Mouse (Mus musculus): ENCODE data around the gene Adipor1.

The Adipor1 gene

DNA sequence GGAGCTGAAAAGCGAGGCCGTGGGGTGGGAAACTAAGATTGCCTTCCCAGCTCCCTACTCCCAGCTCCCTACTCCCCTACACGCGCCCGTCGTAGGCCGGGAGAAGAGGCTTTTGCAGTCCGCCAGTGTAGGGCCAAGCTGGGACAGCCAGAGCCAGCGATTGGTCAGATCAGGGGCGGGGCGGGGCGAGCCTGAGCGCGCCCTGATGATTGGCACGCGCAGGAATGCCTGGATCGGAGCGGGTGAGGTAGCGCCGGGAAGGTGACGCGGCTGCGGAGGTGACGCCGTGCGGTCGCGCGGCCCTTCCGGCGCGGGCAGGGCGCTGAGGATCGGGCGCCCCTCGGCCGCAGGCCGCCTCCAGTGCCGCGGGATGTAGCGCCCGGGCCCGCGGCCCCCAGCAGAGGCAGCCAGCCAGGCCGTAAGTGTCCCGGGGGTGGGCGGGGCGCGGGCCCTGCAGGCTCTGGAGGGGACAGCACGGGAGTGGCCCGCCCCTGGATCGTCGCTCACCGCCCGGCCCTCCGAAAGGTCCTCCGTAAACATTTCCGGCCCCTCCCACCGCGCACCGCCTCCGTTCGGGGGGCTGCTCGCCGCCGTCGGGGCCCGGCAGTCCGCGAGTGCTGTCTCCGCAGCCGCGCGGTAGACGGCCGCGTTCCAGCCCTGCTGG, at the start of gene Adipor1:
Gene Adipor1 (plus strand): TSS at position 211 of the 664 bp plus-strand sequence.
- peak; percentile 88 to 96 for DNase-seq (ENCODE audit: low spot score in 2 of 2)

DNA sequence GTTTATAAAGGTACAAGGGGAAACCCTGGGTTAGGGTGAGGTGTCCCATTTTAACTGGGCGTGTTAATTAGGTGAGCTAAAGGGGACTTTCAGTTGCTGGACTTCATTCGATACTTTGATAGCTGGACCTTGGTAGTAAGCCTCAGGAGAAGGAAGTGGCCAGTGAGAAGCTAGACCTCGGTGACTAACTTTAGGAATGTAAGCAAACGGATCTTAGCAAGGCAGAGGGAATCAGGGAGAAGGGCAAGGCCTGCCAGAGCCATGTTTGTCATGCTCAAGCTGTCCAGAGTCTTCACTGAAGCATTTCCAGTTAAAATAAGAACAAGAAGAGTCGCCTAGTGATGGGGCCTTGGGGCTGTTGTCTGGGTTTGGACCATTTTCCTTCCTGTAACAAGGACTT, 49.7 kb upstream of the Adipor1 start:
- DNase-seq (ENCODE audit: low spot score in 2 of 2), result peak in 1 of 2 experiments; percentile 31

DNA sequence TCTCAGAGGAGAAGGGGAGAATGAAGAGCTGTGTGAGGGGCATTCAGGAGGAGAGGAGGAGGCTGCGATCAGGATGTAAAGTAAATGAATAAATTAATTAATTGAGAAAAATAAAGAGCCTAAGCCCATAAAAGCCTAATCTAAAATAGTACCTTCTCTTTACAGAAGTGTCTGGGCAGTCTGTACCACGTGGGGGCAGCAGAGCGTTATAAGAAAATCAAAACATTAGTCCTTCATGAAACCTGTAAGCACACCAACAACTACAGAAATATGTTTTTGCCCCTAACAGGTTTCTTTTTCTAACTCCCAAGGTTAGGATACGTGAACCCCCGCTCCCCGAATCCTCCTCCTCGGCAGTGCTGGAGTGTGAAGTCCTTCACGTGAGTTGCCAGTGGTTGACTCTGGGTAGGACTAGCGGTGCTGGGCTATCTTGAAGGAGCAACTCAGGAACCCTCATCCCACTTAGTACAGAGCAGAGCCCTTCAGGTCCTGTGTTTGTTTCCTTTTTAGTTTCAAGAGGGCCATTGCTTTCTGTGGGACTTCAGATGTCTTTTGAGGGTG, 46.3 kb upstream of the Adipor1 start:
- DNase-seq (ENCODE audit: low spot score in 2 of 2), result peak; percentile 40 to 79

DNA sequence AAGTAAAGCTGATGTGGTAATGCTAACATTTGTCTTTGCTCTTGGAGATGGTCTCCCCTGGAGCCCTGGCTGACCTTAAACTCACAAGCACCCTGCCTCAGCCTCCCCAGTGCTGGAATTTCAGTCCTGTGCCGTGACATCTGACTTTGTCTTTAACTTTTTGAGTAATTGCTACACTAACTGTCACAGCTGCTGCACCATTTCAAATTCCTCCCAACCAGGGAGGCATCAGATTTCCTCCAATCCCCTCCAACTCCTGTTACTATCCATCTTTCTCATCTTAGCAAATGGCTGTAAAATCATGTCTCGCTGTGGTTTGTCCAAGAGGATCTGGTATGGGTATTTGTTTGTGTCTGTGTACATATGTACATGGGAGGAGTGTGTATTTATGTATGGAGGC, 41.1 kb upstream of the Adipor1 start:
- no peak for DNase-seq (ENCODE audit: low spot score in 2 of 2)

DNA sequence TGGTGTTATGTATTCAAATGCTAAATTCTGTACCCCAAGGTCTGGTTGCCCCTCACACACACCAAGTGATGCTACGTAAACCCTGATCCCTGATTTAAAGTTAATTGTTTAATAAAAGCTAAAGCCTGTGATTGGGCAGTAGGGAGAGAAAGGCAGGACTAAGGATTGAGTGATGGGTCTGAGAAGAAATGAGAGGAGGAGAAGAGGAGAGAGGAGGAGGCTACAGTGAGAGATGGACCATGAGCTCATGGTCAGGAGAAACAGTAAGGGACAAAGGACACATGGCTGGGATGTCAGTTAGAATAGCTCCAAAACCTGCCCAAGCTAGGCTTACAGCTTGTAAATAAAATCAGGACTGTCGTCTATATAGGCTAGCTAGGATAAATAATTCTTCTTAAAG, 34.1 kb upstream of the Adipor1 start:
- DNase-seq (ENCODE audit: low spot score in 2 of 2), result no peak

DNA sequence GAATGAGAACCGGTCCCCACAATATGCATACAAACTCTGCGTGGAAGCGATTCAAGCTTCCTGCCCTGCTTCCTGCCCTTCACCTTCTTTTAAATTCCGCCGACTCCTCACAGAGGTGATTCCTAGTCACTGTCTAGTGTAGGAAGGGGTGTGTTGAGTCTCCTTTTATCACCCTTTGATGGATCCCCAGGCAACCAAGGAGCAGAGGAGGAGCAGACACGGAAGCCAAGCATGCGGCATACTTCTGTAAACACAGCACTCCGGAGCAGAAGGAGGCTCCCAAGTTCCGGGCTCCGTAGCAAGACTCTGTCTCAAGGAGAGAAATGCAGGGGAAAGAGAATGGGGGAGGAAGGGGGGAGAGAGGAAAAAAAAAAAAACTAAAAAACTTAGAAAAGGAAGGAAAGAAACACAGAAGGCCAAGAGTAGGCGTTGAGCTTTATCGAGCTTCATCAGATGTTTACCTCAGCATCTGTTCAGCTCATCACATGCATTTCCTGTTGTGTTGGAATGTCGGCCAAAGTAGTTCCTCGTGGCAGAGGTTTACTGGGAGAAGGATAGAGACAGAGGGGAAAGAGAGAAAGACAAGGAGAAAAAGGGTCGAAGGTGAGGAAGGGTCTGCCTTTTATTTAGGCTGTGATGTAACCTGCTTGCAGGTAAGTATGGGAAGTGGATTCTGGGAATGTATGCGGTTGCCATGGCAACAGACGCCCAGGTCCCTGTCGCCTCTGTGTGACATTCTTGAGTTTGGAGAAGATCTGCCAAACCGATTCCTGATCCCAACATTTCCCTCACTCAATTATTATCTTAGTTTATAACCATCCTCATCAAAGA, 33.2 kb upstream of the Adipor1 start:
- no peak for DNase-seq (ENCODE audit: low spot score in 2 of 2)

DNA sequence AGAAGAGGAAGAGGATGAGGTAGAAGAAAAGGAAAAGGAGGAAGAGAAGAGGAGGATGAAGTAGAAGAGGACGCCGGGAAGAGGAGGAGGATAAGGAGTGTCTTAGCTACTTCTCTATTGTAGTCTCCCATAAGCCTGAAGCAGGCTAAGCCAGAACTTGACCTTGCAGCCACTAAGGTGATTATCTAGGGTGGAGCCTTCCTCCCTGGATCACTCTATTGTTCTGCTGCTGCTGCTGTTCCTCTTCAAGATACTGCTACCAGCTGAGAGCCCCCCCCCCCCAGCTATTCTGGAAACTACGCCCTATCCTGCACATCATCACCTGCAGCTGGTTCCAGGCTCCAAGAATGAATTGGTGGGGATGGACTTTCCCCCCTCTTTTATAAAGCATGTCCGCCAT, 30.6 kb upstream of the Adipor1 start:
- DNase-seq (ENCODE audit: low spot score in 2 of 2), result no peak

DNA sequence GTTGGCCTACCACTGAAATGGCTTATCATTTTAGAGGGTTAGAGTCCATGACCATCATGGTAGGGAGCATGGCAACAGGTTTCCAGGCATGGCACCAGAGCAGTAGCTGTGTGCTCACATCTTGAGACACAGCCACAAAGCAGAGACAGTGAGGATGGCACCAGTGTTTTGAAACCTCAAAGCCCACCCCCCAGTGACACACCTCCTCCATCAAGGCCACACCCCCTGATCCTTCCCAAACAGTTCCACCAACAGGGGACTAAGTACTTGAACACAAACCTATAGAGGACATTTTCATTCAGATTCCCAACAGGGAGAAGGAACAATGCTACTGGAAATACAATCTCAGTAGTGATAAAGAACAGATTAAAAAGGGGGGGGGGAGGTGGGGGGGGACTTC, 30.0 kb upstream of the Adipor1 start:
- no peak for DNase-seq (ENCODE audit: low spot score in 2 of 2)

DNA sequence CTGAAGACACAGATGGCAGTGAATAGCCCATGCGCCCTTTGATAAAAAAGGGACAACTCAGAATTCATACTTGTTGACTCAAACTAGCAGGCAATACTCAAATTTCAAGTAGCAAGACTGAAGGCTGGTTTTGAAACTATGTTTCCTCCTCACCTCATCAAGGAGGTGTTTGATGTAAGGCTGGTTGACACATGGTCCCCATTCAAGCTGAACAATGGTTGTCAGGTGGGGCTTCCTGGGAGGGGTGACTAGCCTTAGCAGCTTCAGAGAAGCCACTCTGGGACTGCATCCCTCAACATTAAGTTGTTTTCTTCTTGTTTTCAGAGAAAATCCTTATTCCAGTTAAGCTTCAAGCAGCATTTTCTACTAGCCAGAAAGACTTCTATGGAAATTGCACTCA, 29.5 kb upstream of the Adipor1 start, which contains the start of gene 4933406M09Rik:
Gene 4933406M09Rik (plus strand): TSS at position 275 of the 400 bp plus-strand sequence.
- no peak for DNase-seq (ENCODE audit: low spot score in 2 of 2)

DNA sequence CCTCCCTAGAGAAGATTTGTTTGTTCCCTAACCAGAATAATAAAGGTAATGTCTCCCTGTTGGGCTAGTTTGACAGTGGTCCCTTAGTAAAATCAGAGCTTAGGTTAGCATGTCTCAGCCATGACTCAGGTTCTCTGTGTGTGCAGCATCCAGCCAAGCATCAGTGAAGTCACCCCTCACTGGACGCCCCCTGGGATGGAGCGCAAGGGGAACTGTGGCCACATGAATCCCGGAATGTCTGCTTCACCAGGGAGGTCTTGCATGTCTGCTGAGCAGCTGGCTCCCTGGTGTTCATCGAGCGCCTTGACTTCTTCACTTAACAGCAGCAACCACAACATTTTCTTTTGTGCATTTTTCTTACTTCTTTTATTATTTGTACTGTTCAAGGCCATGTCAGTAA, 21.4 kb upstream of the Adipor1 start:
- DNase-seq (ENCODE audit: low spot score in 2 of 2), result no peak

DNA sequence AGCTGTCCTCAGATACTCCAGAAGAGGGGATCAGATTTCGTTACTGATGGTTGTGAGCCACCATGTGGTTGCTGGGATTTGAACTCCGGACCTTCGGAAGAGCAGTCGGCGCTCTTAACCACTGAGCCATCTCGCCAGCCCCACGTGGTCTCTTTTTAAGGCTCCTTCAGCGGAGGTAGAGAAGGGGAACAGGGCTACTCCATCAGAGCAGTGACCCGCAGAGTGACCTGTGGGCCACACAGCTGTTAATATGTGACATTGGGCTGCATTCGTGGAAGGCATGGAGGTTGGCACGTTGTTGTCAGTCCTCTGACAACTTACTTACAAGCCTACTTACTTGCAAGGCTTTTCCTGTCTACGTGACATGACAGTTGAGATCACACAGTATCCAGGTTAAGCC, 17.0 kb upstream of the Adipor1 start:
- DNase-seq (ENCODE audit: low spot score in 2 of 2), result no peak

DNA sequence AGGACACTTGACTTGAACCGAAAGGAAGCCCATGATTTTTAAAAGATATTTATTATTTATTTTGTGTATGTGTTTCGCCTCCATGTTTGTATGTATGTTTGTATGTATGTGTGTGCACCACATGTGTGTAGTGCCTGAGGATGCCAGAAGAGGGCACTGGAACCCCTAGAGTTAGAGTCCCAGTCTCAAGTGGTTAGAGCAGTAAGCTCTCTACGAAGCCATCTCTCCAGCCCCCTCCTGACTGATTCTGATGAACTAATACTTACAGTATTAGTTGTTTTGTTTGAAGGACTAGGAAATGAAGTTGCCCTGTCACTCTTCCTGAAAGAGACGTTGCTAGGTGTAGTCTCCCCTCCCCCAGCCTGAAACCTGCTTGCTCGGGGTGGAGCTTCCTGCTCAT, 15.4 kb upstream of the Adipor1 start:
- DNase-seq (ENCODE audit: low spot score in 2 of 2), result no peak

DNA sequence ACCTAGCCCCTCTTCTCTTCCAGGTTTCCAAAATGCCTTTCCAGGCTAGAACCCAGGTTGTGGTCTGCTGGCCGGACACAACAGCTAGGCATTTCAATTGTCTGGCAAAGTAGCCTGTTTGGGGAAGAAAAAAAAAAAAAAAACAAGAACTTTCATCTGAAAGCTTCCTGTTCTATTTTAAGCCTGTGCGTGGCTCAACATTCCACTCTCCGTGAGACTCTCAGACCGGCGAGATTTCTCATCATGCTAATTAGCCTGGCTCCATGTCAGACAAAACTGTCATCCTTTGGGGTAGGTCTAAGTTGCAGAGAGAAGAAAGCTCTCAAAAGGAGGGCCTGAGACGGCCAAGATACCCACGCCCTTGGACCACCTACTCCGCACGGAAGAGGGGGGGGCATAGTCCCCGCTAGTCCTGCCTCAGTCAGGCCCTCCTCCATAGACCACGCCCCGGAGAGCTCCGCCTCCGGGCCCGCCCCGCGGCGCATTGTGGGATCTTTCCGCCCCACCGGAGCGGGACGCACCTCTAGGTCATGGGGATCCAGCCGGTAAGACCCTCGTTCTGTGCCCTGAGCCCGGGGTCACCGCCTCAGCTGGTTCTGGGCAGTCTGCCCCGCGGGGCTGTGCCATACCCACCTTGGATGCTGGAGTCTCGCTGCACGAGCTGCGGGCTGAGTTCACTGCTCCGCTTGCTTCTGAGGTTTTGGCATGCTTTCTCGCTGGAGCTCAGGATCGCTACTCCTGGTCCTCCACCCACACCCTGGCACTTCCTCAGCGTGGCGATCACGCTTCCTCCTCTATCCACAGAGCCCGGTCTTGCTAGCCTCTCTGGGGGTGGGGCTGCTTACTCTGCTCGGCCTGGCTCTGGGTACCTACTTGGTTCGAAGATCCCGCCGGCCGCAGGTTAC, 9.4 kb upstream of the Adipor1 start, which contains the start of gene Cyb5r1:
Gene Cyb5r1 (plus strand): TSS at position 51 of the 905 bp plus-strand sequence.
- DNase-seq (ENCODE audit: low spot score in 2 of 2), result peak; percentile 60 to 81

DNA sequence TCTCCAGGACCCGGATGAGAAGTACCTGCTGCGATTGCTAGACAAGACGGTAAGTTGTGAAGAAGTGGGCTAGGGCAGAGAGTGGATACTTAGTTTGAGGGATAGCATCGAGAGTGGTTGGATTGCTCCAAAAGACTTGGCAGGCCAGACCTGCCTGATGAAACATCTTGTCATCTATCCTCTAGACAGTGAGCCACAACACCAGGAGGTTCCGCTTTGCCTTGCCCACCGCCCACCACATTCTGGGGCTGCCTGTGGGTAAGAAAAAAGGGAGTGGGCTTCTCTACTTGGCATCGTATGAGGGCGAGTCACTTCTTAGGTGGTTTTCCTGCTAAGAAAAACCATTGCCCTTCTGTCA, 8.8 kb upstream of the Adipor1 start:
- DNase-seq (ENCODE audit: low spot score in 2 of 2), result no peak

DNA sequence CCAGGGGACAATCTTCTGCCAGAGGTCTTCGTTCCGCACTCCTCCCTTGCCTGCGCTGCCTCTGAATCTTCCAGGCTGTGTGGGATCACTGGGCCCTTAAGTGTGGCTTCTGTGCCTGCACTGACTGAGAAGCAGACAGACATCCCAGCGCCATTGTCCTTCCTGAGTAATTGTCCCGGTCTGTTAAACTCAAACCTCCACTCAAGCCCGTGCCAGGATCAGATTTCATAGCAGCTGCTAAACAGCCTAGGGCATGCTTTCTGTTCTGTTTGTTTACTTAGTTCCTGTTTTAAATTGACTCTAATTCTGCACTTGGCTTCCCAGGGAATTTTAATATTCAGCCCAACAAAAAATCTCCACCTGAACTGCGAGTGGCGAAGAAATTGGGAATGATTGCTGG, 7.1 kb upstream of the Adipor1 start:
- DNase-seq (ENCODE audit: low spot score in 2 of 2), result no peak

DNA sequence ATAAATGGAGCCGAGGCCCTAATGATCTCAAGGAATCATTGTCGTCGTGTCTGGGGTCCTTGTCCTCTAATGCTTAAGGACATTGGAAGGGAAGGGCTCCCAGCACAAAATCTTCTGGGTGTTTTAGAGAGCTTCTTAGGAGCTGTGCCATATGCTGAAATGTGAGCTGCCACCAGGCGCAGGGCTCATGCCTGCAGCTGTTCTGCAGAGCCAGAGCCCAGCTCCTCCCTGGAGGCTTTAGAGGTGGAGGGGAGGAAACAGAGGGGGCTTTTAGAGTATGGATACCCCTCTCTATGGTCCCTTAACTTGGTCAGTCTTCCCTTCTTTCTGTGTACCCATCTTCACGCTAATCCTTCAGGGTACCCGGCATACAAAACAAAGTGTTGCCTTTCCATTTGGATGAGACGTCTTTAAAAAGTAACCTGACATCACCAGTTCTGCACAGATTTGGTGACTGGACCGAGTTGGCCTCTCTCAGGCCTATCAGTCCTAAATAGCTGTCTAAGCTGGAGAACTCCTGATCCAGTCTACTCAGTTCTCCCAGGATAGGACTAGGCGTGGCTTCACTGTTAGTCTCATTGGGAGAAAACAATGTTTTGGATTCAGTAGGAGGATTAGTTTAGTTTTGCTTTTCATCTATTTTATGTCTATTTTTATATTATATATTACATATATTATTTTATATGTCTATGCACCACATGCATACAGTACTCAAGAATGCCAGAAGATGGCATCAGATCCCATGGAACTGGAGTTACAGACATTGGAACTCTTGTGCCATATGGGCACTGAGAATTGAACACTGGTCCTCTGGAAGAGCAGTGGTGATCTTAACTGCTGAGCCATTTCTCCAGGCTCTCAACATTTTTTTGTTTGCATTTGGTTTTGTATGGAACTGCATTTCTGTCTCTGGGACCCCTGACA, 3.2 kb upstream of the Adipor1 start:
- no peak for DNase-seq (ENCODE audit: low spot score in 2 of 2)

DNA sequence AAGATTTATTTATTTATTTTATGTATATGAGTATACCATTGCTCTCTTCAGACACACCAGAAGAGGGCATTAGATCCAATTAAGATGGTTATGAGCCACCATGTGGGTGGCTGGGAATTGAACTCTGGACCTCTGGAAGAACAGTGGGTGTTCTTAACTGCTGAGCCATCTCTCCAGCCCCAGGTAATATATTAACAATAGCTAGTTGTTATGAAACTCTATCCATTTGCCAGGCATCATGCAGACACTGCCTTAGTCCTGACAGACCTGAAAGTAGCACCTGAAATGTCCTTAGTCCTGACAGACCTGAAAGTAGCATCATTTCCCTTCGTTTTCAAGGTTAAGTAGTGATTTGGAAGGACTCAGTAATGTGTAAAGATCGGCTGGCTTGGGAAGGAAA, 1.1 kb upstream of the Adipor1 start:
- DNase-seq (ENCODE audit: low spot score in 2 of 2), result no peak

DNA sequence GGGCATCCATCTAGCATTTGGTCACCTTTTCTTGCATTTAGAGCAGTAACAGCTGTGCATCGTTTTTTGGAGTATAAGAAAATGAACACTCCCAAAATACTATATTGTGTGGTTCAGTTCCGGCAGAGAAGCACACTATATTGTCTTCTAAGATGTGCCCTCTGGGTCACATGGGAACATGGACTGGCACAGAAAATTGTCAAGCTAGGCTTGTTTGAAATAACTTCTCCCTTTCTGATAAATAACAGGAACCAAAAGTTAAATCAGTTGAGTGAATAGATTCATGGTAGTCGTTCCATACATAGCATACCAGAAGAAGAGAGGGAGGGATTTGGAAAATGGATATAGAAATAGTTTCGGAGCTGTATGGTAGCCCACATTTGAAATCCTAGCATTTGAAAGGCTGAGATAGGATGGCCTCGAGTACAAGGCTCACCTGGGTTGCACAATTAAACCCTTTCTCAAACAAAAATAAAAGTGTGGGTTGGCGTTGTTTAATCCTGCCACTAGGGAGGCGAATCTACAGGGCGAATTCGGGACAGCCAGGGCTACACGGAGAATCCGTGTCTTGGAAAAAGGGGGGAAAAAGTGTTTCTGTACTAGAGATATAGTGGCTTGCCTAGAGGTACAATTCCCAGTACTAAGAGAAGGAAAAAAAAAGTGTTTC, 544 bp upstream of the Adipor1 start:
- no peak for DNase-seq (ENCODE audit: low spot score in 2 of 2)

DNA sequence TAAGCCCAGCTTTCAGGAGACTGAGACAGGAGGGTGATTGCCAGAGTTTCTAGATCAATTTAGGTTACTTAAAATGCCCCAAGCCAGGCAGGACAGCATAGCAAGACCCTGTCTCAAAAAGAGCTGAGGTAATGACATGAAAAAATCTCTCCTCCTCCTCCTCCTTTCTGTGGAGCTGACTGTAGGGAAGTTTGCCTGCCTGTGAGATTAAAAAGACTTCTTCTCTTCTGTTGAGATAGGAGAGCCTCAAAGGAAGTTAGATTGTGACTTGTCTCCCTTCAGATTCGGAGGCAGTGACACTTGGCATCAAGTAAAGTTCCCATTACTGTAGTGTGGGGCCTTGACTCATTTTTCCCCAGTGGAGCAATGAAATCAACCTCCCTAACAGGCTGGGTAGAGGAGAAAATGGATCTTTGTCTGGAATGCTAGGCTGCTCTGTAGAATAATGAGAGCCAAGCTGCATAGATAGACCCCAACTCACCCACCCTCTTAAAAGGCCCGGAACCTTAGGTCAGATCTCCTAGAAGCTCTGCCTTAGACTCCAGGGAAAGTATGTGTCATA, 3.3 kb downstream of the Adipor1 start:
- DNase-seq (ENCODE audit: low spot score in 2 of 2), result no peak

DNA sequence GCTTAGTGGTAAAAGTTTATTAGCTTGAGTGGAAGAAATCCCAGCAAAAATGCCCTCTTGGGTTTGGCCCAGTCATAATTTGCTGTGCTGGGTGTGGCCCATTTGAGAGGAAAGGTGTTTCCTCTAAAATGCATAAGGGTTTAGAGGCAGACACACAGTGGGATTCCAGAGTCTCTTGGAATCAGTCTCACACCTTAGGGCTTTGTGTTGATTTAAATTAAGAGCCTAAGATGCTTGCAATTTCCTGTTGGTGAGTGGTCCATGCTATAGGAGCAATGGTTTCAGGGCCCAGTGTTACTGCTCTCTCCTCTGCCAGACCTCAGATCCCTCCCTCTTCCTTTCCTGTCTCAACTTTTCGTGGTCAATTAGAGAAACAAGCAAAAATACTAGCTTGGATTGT, 4.0 kb downstream of the Adipor1 start:
- no peak for DNase-seq (ENCODE audit: low spot score in 2 of 2)

Data from urinary bladder, adult 18-20 months (tissue).